Mouse (Mus musculus) stomach, embryonic 15.5 days (tissue): ENCODE data around the gene Gm11549. TPM values are rescaled to one million over a fixed set of nuclear protein-coding genes. Genes with fewer than 3 reads are reported as not detected.

Source experiments
- ATAC-seq: fragments of 200-750 bp; cut with Nextera tagmentation; 2 replicates; pipeline ENCODE4 v1.8.0; 2017; ENCODE audit warnings: low read depth, moderate number of reproducible peaks, moderate TSS enrichment; ENCODE audit not compliant: insufficient read depth, low FRiP score
- H3K27ac ChIP-seq: fragments of 300-500 bp; sonication (generic); 2 replicates; pipeline ENCODE4 v1.5.1; 2015; ENCODE audit warnings: mild to moderate bottlenecking, inconsistent platforms
- H3K27me3 ChIP-seq: fragments of 300-500 bp; sonication (generic); replicated peaks from 2 replicates; pipeline ENCODE4 v1.6.1; 2015; ENCODE audit warnings: inconsistent platforms
- H3K36me3 ChIP-seq: fragments of 300-500 bp; sonication (generic); 2 replicates; pipeline ENCODE4 v1.6.1; 2015; ENCODE audit warnings: inconsistent platforms
- H3K4me1 ChIP-seq: fragments of 300-500 bp; sonication (generic); 2 replicates; pipeline ENCODE4 v1.6.1; 2015; ENCODE audit warnings: inconsistent platforms
- H3K4me2 ChIP-seq: fragments of 300-500 bp; sonication (generic); 2 replicates; pipeline ENCODE4 v1.6.1; 2015; ENCODE audit warnings: mild to moderate bottlenecking, inconsistent platforms
- H3K4me3 ChIP-seq: fragments of 300-500 bp; sonication (generic); replicated peaks from 2 replicates; pipeline ENCODE4 v1.5.1; 2015; ENCODE audit warnings: inconsistent platforms
- H3K9ac ChIP-seq: fragments of 300-500 bp; sonication (generic); 2 replicates; pipeline ENCODE4 v1.6.1; 2015; ENCODE audit warnings: inconsistent platforms
- H3K9me3 ChIP-seq: fragments of 300-500 bp; sonication (generic); 2 replicates; pipeline ENCODE4 v1.6.1; 2016; ENCODE audit warnings: inconsistent platforms
- WGBS: fragments of 180-500 bp; shearing (Covaris S2); methylation state at CpG from one replicate; pipeline ENCODE4 v1.1.7; 2015; 5-methylcytosine and 5-hydroxymethylcytosine counted together
- polyA plus RNA-seq: library from polyadenylated mRNA; unstranded; fragments of >200 nt; fragmentation: Nextera tagmentation; extraction: Ambion mirVana; gene quantifications from 2 replicates; pipeline ENCODE4 v1.2.1, GENCODE M21; 2015

Gene Gm11549
- polyA plus RNA-seq, 1 experiment from 2014 or later, result 0.18 TPM

DNA sequence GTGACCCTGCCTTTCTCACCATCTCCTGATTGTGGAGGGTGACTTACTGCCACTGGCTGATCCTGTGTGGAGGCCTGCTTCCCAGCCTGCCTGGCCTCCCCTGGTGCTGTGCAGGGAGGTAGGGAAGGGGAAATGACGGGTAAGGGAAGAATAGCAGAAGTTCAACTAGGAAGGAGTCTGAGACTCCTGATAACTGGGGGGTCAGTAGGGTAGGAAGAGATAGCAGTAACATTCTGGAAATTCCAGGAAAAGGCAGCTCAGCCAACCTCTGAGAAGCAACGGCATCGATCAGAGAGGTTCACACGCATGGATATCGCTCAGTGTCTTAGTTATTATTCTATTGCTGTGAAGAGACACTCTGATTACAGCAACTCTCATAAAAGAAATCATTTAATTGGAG is 30.1 kb downstream of the Gm11549 start:
- no peaks in the 10 kb centered on the region for H3K36me3 ChIP-seq
- no peaks in the 10 kb centered on the region for H3K9me3 ChIP-seq
- ATAC-seq, result no peak
- H3K4me2 ChIP-seq, result no peak overlapping the region
- no peaks in the 10 kb centered on the region for H3K4me1 ChIP-seq
- no peak overlapping the region for H3K27ac ChIP-seq
- no peaks in the 10 kb centered on the region for H3K27me3 ChIP-seq
- no peak overlapping the region for H3K9ac ChIP-seq
- 89% methylated on average over 5 of the region's 5 CpGs for WGBS
- H3K4me3 ChIP-seq, result no peak overlapping the region

DNA sequence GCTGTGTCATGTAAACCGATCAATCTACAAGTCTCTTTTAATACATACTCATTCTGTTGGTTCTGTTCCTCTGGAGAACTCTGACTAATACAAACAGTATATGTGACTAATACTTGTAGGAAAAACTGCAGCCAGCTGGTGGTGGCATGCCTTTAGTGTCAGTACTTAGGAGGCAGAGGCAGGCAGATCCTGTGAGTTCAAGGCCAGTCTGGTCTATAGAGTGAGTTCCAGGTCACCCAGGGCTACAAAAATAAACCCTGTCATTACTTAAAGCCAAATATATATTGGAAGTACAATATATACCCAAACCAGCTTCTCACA is 32.1 kb downstream of the Gm11549 start:
- ATAC-seq, result no peak
- H3K4me3 ChIP-seq, result no peak overlapping the region
- H3K27me3 ChIP-seq, result no peaks in the 10 kb centered on the region
- H3K36me3 ChIP-seq, result no peaks in the 10 kb centered on the region
- no peaks in the 10 kb centered on the region for H3K4me1 ChIP-seq
- 94% methylated on average over 1 of the region's 1 CpGs for WGBS
- H3K9me3 ChIP-seq, result no peaks in the 10 kb centered on the region
- H3K27ac ChIP-seq, result no peak overlapping the region
- H3K9ac ChIP-seq, result no peak overlapping the region
- H3K4me2 ChIP-seq, result no peak overlapping the region

DNA sequence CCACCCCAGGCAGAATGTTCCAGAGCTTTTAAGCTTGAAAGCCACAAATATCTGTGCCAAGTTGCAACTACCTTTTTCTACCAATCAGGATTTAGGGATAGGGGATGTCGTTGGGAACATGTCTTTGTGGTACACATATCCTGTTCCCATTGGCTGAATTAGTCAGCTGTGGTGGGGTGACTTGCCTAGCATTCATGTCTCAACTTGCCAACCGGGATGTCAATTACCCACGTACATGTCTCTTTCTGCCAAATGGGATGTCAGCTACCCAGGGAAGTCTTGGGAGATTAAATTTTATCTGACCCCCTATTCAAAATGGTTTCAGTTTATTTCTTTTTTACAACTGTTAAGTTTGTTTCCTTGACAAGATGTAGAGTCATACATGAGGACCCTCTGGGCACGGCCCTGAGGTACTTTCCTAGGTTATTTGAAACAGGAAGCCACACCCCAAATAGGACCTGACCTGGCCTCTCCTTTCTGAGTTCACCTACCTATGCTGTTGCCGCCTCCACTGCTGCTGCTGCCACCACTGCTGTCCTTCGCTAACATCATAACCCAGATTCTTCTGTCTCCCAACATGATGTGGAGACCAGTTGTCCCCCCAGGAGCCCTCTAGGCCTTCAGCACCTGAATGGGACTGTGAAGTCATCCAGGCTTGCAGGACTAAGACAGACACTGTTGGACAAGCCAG is 32.6 kb downstream of the Gm11549 start:
- Histone ChIP-seq H3K27ac (no peak overlapping the region), H3K9ac (no peak overlapping the region), H3K36me3 (no peaks in the 10 kb centered on the region), H3K27me3 (no peaks in the 10 kb centered on the region), H3K4me3 (no peak overlapping the region), H3K4me1 (no peaks in the 10 kb centered on the region), H3K9me3 (no peaks in the 10 kb centered on the region), H3K4me2 (no peak overlapping the region)
- 81% methylated on average over 6 of the region's 6 CpGs for WGBS
- ATAC-seq, result no peak

DNA sequence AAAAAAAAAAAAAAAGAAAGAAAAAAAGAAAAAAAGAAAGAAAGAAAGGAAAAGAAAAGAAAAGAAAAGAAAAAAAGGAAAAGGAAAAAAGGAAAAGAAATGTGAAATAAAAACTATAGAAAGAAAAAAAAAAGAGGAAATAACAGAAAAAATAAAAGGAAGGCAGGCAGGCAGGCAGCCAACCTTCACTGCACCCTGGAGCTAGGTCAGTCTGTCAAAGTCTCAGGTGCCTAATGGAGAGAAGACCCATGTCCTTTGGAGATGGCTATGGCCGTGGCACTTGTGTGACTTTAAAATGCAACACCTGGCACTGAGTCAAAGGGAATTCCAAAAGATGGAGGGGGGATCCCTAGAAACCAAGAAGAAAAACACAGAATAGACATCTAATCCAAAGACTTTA is 33.2 kb downstream of the Gm11549 start:
- Histone ChIP-seq H3K9ac (no peak overlapping the region), H3K27ac (no peak overlapping the region), H3K4me3 (no peak overlapping the region), H3K27me3 (no peaks in the 10 kb centered on the region), H3K4me1 (no peaks in the 10 kb centered on the region), H3K9me3 (no peaks in the 10 kb centered on the region), H3K4me2 (no peak overlapping the region), H3K36me3 (no peaks in the 10 kb centered on the region)
- no peak for ATAC-seq
- 53% methylated on average over 1 of the region's 1 CpGs for WGBS

DNA sequence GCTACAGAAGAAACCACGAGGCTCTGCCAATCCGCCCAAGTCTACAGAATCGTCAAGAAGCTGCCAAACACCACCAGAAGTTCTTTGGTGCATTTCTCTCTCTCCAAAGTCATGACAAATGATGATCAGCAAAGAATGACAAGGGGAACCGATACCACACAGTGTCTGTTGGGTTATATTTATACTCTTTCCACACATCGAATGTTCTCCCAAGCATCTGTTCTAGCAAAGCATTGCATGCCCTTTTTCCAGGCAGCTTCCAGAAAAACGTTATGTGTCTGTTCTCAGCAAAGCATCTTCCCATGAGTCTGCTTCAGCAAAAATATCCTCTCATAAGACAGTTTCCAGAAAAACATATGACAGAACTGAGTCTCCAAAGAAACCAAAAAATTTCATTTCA is 34.7 kb downstream of the Gm11549 start:
- no peak overlapping the region for H3K9ac ChIP-seq
- H3K4me2 ChIP-seq, result no peak overlapping the region
- H3K27ac ChIP-seq, result no peak overlapping the region
- 88% methylated on average over 6 of the region's 6 CpGs for WGBS
- no peak for ATAC-seq
- H3K36me3 ChIP-seq, result no peaks in the 10 kb centered on the region
- no peaks in the 10 kb centered on the region for H3K9me3 ChIP-seq
- peaks cover 10% of the 10 kb centered on the region; the same call in 1 of the 2 replicates for H3K4me1 ChIP-seq
- H3K4me3 ChIP-seq, result no peak overlapping the region
- H3K27me3 ChIP-seq, result no peaks in the 10 kb centered on the region

DNA sequence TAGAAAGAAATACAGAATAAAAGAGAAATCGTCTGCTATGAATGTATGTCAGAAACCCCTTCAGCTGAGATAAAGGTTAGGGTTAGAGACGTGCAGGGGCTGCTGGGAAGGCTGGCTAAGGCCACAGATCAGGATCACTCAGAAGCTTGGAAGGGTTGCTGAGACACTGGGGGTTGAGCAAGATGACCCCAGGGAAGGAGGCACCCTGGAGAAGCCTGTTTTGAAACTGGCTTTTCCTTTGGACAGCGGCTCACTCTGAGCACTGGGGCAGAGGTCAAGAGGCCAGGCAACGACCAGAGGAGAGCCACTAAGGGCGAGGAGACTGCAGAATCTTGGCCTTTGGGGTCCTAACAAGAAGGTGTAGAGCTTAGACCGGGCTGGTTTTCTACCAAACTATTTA is 35.4 kb downstream of the Gm11549 start:
- ATAC-seq, result no peak

DNA sequence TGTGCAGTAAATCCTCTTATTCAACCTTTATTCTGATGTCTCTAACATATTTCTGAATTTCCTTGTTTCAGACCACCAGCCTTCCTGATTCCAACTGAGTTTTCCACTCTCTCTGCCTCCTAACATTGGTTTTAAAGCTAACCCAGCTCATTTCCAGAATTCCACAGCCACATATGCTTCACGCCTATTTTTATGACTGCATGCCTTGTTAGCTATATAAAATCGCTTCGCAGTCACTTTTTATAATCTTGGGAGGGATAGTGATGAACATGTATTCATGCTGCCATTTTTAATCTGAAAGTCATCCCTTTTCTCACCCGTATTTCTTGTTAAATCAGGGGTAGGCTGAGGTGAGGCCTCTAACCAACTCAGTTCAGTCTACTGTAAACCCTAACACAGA is 37.3 kb downstream of the Gm11549 start:
- H3K27me3 ChIP-seq, result no peaks in the 10 kb centered on the region
- no peak for ATAC-seq
- no peak overlapping the region for H3K27ac ChIP-seq
- no peak overlapping the region for H3K4me3 ChIP-seq
- H3K4me2 ChIP-seq, result no peak overlapping the region
- H3K4me1 ChIP-seq, result peaks cover 14% of the 10 kb centered on the region; the same call in 1 of the 2 replicates
- WGBS, result 89% methylated on average over 4 of the region's 4 CpGs
- no peaks in the 10 kb centered on the region for H3K36me3 ChIP-seq
- H3K9ac ChIP-seq, result no peak overlapping the region
- no peaks in the 10 kb centered on the region for H3K9me3 ChIP-seq

More for the DNA sequence above, 35.4 kb downstream of the Gm11549 start:
- Histone ChIP-seq H3K9me3 (no peaks in the 10 kb centered on the region), H3K4me3 (no peak overlapping the region), H3K27ac (no peak overlapping the region), H3K4me1 (peaks cover 14% of the 10 kb centered on the region; the same call in 1 of the 2 replicates), H3K27me3 (no peaks in the 10 kb centered on the region), H3K4me2 (no peak overlapping the region), H3K9ac (no peak overlapping the region), H3K36me3 (no peaks in the 10 kb centered on the region)
- WGBS, result 41% methylated on average over 6 of the region's 6 CpGs

DNA sequence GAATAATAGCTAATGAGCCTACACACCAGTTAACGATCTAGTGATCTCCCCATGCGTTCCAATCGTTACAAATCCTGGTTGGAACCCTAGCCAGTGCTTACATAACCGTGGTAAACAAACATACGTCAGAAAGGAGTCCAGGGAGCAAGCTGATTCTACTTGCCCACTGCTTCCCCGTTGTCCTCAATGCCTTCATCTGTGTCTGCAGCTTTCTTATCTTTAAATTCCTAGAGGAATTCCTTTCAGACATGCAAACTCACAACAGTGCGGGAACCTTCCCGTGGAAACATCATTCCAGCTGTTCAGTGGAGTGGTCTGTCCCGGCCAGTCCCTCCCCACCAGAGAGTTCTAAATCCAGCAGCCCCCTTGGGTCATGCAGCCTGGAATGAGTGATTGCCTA is 38.7 kb downstream of the Gm11549 start:
- Histone ChIP-seq H3K27me3 (no peaks in the 10 kb centered on the region), H3K36me3 (no peaks in the 10 kb centered on the region), H3K4me1 (peaks cover 14% of the 10 kb centered on the region; the same call in 1 of the 2 replicates), H3K27ac (peak overlapping the region; percentile 40; the same call in 1 of the 2 replicates), H3K9ac (no peak overlapping the region), H3K4me2 (peak overlapping the region; percentile 19; the same call in 1 of the 2 replicates), H3K4me3 (no peak overlapping the region), H3K9me3 (no peaks in the 10 kb centered on the region)
- ATAC-seq, result peak; percentile 59
- WGBS, result 15% methylated on average over 9 of the region's 9 CpGs

DNA sequence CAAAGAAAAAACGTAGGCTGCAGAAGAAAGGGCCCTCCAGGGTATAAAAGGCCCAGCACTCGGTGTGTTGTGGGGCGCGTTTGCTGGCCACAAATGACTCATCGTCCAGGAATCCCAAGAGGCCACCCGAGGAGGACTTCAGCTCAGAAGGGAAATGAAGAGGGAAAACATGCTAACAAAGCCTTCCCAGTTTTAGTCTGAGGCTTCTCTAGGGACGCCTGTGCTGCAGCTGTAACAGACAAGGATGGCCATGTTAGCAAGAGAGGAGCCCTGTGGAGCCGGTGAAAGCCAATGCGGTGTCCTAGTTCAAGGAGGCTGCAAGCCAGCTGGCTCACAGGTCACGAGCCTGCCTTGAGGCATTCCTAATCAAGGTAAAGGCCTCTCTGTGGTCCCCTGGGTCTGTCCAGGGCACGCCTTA is 39.8 kb downstream of the Gm11549 start:
- H3K9ac ChIP-seq, result no peak overlapping the region

DNA sequence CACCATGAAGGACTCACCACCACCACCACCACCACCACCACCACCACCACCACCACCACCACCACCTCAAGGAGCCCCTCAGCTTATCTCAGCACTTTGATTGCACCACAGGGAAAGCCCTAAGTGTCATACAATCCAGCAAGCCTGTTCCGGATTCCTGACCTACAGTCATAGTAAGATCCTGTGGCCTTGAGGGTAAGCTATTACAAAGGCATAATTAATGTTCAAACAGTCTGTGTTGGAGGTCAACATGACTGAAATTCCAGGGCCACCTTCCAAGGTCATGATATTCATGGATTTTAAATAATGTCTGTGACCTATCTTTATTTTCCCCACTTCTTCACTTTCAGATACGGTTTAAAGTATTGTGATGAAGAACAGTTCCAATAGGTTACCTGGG is 41.1 kb downstream of the Gm11549 start:
- 71% methylated on average over 2 of the region's 2 CpGs for WGBS
- Histone ChIP-seq H3K9ac (no peak overlapping the region), H3K27me3 (no peaks in the 10 kb centered on the region), H3K4me1 (peaks cover 18% of the 10 kb centered on the region; the same call in 1 of the 2 replicates), H3K9me3 (no peaks in the 10 kb centered on the region), H3K4me2 (no peak overlapping the region), H3K36me3 (no peaks in the 10 kb centered on the region), H3K27ac (no peak overlapping the region), H3K4me3 (no peak overlapping the region)
- ATAC-seq, result no peak

More for the DNA sequence above, 39.8 kb downstream of the Gm11549 start:
- H3K4me1 ChIP-seq, result peaks cover 14% of the 10 kb centered on the region; the same call in 1 of the 2 replicates
- ATAC-seq, result peak; percentile 69
- no peaks in the 10 kb centered on the region for H3K36me3 ChIP-seq
- H3K27ac ChIP-seq, result peak overlapping the region; percentile 67
- H3K27me3 ChIP-seq, result no peaks in the 10 kb centered on the region
- no peaks in the 10 kb centered on the region for H3K9me3 ChIP-seq
- no peak overlapping the region for H3K4me3 ChIP-seq
- H3K4me2 ChIP-seq, result peak overlapping the region; percentile 8; the same call in 1 of the 2 replicates
- 15% methylated on average over 11 of the region's 11 CpGs for WGBS

DNA sequence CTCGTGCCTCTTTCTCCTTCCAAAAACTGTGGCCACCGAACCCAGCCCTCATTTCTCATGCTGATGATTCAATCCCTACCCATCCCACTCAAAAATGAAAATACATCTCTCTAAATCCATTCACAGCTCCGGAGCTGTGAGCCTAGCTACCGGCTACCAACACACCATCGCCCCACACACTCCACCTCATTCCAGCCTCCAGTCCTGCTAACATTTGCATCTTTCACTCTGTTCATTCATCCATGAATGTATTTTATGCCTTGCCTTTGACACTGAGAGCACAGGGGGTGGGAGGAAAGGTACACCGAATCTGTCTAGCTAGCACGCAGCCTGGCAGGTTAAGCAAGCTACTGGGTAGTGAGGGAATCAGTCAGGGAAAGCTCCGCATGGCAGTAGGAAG is 42.8 kb downstream of the Gm11549 start:
- 90% methylated on average over 8 of the region's 8 CpGs for WGBS
- Histone ChIP-seq H3K9ac (no peak overlapping the region), H3K27me3 (no peaks in the 10 kb centered on the region), H3K36me3 (no peaks in the 10 kb centered on the region), H3K27ac (no peak overlapping the region), H3K4me1 (peaks cover 18% of the 10 kb centered on the region; the same call in 1 of the 2 replicates), H3K4me3 (no peak overlapping the region), H3K4me2 (no peak overlapping the region), H3K9me3 (no peaks in the 10 kb centered on the region)
- no peak for ATAC-seq

DNA sequence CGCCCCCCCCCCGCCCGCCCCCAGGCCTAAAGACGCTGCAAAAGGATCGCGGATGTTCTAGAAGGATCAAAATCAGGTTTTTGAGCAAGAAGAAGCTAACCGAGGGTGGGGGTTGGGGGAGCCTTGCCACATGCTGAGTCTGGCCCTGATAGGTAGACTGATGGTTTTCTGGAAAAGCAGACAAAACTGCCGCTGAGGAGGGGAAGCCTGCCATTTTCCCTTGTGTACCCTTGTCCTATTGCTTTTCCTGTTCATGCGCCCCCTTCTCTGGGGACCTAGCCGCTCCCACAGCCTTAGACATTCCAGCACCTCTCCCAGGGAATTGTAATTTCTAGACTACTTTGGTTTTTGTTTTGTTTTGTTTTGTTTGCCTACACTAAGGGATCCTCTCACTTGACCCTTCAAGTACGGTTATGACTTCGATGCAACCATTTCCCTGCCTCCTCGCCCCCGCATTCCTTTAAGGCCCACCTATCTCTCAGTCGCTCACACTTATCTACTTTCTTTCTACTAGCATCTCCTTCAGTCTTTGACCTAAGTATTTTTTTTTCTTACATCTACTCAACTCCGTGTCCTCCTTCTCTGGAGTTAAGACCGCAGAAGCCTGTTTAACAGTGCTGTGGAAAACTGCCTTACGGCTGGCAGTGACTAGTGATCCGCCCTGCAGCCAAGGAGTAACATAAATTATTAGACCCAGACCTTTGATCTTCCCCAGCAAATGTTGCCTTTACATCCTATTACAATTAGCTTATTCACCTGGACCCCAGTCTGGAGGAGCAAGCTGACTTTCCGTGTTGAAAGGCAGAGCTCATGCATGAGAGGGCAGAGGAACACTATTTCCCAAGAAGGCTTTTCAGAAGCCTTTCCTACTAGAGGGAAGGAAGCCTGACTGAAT is 45.1 kb downstream of the Gm11549 start:
- peak overlapping the region; percentile 83 for H3K4me3 ChIP-seq
- peaks cover 4% of the 10 kb centered on the region; the same call in 1 of the 2 replicates for H3K4me1 ChIP-seq
- WGBS, result 24% methylated on average over 20 of the region's 20 CpGs
- no peaks in the 10 kb centered on the region for H3K36me3 ChIP-seq
- peak overlapping the region; percentile 92 for H3K27ac ChIP-seq
- H3K9ac ChIP-seq, result peak overlapping the region; percentile 53
- peak overlapping the region; percentile 84 for H3K4me2 ChIP-seq
- H3K9me3 ChIP-seq, result no peaks in the 10 kb centered on the region
- H3K27me3 ChIP-seq, result no peaks in the 10 kb centered on the region
- ATAC-seq, result no peak
